Mouse (Mus musculus): ENCODE data around the gene Iqschfp.

Iqschfp gene

DNA sequence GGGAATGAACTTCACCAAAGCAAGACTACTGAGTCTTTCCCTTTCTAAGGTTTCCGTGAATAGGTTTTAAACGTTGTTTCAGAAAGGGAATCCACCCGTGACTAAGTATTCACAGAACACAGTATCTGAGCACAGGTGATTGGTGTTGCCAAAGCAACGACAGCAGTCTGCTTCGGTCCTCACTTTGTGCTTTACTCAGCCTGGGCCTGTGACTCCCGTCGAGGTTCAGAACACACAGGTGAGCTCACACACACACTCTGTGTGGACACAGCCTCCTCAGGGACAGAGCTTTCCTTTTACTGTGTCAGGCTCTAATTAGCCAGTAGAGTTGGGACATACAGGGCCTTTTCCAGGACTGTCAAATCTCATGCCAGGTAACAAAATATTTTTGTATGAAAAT is 542.4 kb downstream of the Iqschfp start:
- no peak for DNase-seq (ENCODE audit: low read depth, low spot score)

DNA sequence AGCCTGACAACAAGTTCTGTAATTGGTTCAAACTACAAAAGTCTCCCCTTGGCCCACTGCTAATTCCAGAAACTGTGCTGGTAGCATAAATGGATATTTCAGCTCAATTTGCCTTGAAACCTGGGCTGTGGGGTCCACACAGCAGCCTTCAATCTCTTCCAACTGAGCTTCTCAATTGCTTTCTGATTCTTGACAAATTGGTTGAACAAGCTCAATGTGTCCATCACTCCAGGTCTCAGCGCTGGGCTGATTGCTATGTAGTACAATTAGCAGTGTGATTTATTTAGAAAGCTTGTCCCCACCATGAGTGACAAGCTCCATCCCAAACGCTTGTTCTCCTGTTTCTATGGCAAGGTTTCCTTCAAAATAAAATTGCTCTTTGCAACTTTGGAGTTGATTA is 542.9 kb downstream of the Iqschfp start:
- DNase-seq (ENCODE audit: low read depth, low spot score) = no peak

DNA sequence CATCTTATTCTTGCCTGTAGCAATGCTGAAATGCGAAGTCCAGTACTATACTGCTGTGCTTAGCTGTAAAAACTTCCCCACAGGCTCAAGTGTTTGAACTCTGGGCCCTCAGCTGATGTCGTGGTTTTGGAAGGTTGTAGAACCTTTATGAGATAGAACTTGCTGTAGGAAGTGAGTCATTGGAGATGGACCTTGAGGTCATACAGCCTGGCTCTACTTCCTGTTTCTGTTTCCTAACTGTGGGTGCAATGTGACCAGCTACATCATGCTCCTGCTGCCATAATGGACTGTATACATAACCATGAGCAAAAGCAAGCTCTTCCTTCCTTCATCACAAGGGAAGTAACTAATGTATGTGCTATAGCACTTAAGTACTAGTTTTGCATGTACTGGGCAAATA is 556.4 kb downstream of the Iqschfp start:
- peak; percentile 8 for DNase-seq (ENCODE audit: low read depth, low spot score)

DNA sequence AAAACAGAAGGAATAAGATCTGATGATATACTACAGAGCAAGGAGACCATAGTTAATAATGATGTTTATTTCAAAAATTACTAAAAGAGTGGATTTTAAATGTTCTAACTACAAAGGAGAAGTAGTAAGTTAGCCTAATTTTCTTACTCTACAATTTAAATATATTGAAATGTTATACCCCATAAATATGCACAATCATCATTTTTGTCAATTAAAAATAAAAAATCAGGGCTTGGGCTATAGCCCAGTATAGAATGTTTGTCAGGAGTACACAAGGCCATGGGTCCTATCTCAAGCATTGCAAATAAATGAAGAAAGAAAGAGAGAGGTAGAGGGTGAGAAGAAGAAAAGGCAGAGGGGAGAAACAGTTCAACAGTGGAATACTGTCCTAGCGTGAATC is 559.6 kb downstream of the Iqschfp start:
- DNase-seq (ENCODE audit: low read depth, low spot score) = no peak

DNA sequence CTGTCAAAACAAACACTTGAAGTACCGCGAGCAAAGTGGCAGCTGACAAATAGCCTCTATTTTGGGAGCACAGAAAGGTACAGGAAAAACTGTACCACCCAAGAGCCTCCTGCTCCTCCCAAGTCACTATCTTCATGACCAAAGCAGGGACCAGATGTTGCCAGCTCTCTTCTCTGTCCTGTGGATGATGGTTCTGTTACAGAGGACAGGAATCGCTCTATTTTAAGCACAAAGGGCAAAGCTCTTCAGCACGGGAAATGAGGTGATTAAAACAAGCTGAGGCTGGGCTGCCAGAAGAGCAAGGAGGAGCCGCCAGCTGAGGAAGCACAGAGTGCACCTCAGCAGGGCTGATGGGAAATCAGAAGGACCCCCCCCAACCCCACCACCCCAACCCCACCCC is 561.2 kb downstream of the Iqschfp start:
- DNase-seq (ENCODE audit: low read depth, low spot score) = no peak

DNA sequence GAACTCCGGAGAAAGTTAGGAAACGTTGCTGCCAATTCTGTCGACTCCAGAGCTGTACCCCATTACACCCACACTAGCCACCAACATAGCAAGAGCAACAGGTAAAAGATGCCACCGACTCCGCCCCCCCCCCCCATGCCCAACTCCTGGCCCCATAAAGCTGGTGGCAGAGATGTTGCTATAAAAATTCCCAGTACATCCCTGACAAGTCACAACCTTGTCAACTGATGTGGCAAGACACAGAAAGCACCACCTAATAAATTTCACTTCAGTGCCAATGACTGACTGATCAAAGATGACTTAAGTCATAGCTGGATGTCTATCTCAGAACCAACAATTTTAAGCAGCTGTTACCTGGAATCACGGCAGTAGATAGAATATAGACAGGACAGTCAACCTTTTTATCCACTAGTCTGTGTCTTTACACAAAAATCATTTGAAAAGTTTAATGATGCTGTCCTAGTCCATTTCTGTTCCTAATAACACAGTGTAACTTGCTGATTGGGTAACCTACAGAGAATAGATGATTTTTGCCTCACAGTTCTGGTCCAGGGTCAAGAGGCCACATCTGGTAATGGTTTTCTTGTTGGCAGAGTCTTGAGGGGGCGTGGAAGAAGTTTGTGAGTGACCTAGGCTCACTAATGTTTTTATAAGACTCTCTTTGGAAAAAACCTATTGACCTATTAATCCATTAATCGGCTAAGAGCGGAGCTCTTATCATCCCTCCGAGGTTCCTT is 561.9 kb downstream of the Iqschfp start:
- DNase-seq (ENCODE audit: low read depth, low spot score) = peak; percentile 48

DNA sequence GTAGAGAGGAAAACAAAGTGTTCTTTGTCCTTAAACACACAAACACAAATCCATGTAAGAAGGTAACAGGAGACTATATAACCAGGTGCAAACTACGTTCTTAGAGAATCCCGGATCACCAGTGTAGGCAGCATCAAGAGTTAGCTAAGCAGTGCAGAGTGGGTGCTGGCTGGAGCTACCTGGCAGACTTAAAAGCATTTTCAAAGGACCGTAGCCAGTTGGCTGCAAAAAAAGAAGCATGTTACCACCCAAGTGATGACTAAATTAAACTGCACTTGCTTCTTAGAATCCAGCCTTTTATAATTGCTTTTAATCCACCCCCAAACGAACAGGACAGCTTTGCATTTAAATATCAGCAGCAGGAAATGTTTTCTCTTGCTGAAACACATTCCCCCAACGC is 574.6 kb downstream of the Iqschfp start:
- no peak for DNase-seq (ENCODE audit: low read depth, low spot score)

DNA sequence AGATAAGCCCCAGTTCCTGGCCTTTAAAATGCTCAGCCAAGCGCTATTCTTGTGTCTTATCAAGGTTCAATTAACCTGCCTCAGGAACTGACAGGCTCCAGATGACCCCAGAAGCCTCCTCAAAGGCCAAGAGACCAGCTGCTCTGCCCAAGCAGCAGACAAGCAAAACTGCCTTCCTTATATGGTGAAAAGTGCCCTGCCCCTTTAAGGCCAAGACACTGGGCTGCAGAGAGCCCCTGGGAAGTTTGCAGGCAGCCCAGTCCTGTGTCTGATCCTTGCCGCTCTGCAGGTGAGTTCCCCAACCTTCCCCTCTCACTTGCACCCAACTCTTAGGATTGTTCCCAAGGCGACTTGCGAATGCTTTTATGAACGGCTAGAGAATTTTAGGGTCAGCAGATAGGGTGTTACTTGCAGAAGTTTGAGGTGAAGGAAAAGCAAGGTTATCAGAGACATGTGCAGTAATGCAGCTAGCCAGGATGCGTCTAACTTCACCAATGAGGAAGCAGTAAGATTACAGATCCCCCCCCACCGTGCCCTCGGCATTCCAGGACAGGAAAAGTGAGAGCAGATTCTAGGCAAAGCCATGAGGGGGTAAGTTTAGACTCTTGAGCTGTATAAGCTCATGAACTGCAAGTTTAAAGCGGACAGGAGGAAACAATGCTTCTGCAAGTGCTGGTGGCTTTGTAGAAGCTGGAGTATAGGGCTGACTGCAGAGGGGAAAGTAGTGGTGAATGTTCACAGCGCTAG is 576.1 kb downstream of the Iqschfp start:
- DNase-seq (ENCODE audit: low read depth, low spot score) = no peak

DNA sequence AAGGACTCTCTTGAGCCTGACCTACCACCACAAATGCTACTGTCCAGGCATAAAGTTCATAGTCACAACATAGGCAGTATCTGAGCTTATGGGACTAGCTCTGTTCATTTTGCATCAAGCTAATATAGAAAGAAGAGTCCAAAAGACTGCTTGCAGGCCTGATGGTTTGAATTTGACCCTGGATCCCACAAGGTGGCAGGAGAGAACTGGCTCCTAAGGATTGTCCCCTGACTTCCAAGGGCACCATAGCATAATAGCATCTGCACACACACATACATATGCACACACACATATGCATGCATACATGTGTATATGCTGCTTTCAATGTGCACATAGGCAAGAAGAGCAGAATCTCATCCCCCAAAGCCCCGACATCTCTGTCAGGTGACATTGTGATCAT is 577.6 kb downstream of the Iqschfp start:
- DNase-seq (ENCODE audit: low read depth, low spot score) = peak; percentile 65

DNA sequence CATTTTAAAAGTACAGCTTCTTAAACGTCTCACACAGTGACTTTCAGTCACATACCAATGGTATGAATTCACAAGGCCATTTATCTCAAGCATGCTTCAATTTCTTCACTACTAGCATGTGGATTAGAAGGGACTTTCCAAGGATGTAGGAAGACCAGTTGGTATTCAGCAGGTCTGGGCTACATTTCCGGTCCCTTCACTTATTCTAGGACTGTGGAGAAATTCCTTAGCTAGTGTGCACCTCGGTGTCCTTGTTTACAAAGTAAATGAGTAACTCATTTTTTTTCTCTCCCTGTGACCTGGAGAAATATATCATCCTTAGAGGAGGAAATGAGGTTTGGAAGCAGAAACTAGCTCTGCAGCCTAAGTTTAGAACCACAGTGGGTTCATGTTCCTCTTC is 578.0 kb downstream of the Iqschfp start:
- DNase-seq (ENCODE audit: low read depth, low spot score) = peak; percentile 76

DNA sequence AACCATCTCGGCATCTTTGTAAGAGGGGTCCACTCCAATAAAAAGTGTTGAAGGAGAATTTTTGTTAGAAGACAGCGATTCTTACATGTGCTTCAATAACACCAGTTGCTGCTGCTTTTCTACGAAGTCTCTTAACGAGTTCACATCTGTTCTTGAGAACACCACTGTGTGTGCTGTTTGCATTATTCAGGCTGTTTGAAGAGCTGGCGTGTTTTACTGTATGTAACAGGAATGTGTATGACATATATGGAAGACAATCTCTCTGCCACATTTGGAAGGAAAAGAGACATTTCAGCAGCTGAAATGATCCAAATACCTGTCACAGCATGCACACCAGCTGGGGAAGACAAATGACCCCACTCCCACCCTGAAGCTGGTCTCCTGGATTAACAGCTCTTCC is 578.6 kb downstream of the Iqschfp start:
- DNase-seq (ENCODE audit: low read depth, low spot score) = no peak

DNA sequence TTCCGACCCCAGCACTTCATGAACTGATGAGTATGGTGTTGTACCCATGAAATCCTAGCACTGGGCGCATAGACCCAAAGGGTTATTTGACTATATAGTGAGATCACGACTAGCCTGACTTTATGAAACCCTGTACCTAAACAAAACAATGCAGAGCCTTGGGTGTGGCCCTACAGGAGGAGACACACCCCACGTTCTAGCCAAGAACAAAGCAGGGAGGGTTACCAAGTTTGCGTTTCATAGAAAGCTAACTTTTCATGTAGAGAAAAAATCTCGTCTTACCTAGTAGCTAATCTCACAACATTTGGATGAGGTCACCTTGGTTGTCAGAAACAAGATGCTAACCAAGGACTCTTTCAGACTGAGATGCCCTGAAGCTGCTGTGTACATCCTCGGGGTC is 584.3 kb downstream of the Iqschfp start:
- no peak for DNase-seq (ENCODE audit: low read depth, low spot score)

DNA sequence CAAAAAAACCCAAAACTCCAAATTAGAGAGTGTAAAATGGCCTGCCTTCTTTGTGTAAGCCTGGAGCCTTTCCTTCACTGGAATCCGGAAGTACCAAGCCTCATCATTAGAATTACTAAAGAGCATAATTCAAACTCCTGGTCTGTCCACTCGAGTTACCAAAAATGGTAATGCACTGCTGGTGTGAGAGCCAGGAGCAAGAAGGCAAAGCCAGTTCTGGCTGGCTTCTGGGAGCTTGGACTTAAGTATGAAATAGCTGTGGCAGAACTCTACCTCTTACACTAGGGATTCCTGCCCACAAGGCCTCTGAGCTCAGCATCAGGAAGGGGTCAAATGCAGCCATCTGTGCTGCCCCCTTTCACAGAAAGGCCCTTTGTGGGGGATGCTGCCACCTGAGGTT is 585.4 kb downstream of the Iqschfp start:
- DNase-seq (ENCODE audit: low read depth, low spot score) = no peak

DNA sequence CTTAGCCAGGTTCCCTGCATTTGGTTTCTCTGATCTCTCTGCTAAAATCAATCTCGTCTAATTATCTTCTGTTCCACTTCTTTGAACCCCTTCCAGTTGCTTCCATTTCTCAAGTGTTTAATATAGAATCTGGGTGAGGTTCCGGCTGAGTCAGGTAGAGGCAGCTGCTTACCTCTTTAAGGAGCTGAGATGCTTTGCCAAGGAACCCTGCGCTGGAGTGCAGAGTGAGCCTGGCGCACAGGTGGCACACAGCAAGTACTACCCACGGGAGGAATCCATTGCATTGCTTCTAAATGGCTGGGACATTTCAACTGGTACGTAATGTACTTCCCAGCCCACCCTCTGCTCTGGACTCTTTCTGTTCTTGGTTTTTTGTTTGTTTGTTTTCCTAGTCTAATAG is 587.2 kb downstream of the Iqschfp start:
- DNase-seq (ENCODE audit: low read depth, low spot score) = no peak

DNA sequence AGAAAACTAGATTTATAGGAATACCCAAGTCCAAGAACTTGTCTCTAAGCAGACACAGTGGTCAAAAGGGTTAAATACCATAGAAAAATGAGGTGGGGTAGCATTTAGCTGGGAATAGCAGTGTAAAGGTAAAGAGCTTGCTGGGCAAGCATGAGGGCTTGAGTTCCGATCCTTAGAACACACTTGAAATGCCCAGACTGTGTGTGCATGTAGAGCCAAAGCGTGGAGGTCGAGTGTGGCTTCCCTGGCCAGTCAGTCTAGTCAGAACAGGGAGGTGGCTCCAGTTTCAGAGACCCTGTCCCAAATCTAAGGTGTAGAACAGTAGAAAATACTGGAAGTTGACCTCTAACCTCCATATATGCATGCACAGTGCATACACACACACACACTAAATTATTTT is 591.5 kb downstream of the Iqschfp start:
- no peak for DNase-seq (ENCODE audit: low read depth, low spot score)

DNA sequence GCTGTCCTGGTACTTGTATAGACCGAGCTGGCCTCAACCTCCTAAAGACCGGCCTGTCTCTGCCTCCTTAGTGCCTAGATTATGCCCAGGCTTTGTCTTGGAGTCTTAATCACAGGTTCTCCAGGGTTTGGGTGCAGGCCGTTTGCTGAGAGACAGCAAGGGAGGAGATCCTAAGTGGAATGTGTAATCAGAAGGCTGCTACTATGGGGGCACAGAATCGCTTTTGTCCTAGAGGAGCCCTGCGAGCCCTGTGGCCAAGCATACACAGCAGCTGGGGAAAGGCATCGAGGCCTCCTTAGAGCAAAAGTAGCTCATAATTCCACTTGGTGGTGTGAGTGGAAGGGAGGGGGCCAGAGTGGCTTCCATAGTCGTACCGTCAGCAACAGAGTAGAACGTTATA is 592.0 kb downstream of the Iqschfp start:
- DNase-seq (ENCODE audit: low read depth, low spot score) = no peak

DNA sequence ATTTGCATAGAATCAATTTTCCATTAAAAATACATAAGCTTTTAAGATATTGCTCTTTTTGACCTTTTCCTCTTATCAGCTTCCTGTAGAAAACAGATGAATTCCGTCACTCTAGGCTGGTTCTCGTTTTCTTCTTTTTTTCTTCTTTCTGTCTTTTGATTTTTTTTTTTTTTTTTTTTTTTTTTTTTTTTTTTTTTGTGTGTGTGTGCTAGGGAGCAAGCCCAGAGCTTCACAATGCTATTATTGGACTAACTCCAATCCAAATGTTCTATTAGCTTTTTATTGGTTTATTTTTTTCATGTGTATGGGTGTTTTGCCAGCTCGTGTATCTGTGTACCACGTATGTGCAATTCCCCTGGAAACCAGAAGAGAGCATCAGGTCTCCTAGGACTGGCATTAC is 592.5 kb downstream of the Iqschfp start:
- no peak for DNase-seq (ENCODE audit: low read depth, low spot score)

DNA sequence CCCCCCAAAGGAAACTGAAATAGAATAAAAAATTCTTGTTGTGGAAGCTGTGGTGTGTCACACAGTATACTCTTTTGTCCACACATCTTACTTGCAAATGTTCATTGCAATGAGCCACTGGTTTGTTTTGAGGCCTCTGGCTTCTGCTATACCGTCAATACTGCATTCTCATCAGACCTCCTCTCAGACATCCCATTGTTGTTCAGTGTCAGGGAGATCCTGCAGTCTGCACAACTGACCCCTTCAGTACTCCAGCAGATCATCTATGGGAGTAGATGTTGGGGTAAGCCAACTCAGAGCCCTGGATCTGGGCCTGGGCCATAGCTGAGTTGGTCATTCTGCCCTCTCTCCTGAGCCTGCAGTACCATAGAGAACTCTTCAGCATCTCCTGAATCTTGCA is 595.6 kb downstream of the Iqschfp start:
- DNase-seq (ENCODE audit: low read depth, low spot score) = no peak

DNA sequence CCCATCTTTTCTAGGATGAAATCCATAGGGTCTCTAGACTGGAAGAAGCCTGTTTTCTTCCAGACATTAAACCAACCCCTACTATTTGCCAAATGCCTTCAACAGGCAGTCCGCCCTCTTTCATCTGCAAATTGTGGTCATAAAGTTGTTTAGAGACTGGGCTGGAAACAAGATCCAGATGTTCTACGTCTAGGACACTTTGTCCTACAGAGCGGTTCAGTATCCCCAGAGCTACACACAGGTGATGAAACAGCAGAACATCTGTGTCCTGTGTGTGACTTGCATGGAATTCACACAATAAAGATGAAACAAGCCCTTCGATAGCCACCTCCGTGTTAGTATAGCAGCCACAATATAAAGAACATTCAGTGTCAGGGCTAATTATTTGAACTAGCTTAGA is 596.3 kb downstream of the Iqschfp start:
- no peak for DNase-seq (ENCODE audit: low read depth, low spot score)

DNA sequence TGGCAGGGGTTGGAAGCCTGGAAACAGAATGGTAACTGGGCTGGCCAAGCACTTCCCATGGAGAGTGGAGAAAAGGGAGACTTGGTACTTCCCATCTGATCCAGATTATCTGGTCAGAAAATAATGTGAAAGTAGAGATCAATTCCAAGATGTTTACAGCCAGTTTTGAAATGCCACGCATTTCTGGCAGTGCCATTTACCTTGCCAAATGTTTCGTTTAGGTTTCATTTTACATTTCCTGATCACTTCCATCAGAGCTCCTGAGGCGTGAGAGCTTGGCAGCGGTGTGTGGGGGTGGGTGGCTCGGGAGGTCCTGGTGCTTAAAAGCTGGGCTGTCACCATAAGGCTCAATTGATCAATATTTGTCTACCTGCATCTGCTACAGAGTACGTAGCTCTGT is 599.5 kb downstream of the Iqschfp start:
- DNase-seq (ENCODE audit: low read depth, low spot score) = no peak

DNA sequence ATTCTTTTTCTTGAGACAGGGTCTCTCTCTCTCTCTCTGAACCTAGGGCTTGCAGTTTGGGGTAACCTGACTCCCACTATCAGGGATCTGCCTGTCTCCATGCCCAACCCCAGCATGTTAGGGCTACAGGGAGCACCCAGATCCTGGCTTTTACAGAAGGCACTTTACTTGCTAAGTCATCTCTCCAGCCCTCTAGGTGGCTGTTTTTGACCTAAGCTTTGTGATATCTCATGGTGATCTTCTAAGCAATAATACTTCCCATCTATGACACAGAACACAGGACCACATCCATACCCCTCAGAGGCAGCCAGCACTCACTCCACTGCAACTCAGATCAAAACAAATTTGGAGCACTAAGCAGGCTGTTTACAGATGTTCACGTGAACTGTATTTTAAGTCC is 600.0 kb downstream of the Iqschfp start:
- no peak for DNase-seq (ENCODE audit: low read depth, low spot score)

DNA sequence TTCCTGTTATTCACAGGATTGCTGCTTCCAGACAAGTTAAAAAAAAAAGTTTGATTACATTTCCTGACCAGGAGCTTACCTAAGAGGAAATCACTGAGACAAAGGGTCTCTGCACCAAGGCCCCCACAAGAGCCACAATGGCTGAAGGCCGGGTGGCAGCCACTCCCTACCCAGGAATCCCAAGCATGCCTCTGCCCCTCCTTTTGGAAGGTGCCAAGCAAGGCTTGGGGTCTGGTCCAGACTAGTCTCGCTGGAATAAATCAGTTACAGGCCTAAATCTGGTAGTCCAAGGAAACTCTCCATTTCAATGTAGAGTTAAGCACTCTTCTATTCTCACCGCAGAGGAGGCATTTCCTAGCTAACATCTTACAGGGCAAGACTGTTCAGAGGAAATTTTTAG is 600.5 kb downstream of the Iqschfp start:
- DNase-seq (ENCODE audit: low read depth, low spot score) = peak; percentile 58

DNA sequence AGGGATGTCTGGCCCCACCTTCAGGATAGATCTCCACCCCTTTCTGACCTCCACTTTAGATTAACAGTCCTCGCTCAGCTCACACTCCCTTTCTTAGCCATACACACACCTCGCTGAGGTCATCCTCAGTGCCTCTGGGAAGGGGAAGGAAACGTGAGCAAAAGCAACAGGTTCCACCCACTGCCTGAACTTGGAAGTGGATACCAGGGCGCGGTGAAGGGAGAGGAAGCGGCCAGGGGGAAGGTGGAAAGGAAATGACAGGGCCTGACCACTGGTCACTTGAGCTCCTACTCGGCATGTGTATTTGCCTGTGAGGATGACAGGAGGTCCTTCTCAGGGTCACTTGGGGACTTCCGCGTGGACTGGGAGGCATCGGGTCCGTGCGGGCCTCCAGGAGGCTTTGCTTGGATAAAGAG is 601.1 kb downstream of the Iqschfp start:
- peak; percentile 92 for DNase-seq (ENCODE audit: low read depth, low spot score)

Data from 3T3-L1 (cell line).